Mouse (Mus musculus) hindbrain, embryonic 14.5 days (tissue): ENCODE measurements around the gene Sub1. TPM values are rescaled to one million over a fixed set of nuclear protein-coding genes. Genes with fewer than 3 reads are reported as not detected.
A peak's percentile ranks its signal among the peaks of the same experiment; 100 is the strongest.

ENCODE experiments used
- ATAC-seq: fragments of 200-750 bp; cut with Nextera tagmentation; 2 replicates; pipeline ENCODE4 v1.8.0; 2017; ENCODE audit warnings: moderate number of reproducible peaks, mild to moderate bottlenecking, moderate TSS enrichment, moderate library complexity; ENCODE audit not compliant: low FRiP score
- DNase-seq: peaks from one replicate; pipeline ENCODE4 v3.0.0-alpha.2; 2015; ENCODE audit warnings: low spot score
- H3K27ac ChIP-seq: fragments of 300-500 bp; sonication (generic); 2 replicates; pipeline ENCODE4 v1.5.1; 2014; ENCODE audit warnings: mild to moderate bottlenecking, moderate library complexity
- H3K27me3 ChIP-seq: fragments of 300-500 bp; sonication (generic); 2 replicates; pipeline ENCODE4 v1.6.1; 2014; ENCODE audit warnings: mild to moderate bottlenecking, low read length, mixed read lengths; ENCODE audit not compliant: control insufficient read depth, insufficient read depth
- H3K36me3 ChIP-seq: fragments of 300-500 bp; sonication (generic); replicated peaks from 2 replicates; pipeline ENCODE4 v1.6.1; 2014; ENCODE audit not compliant: control insufficient read depth, insufficient read depth
- H3K4me1 ChIP-seq: fragments of 300-500 bp; sonication (generic); replicated peaks from 2 replicates; pipeline ENCODE4 v1.6.1; 2014; ENCODE audit warnings: antibody characterized with exemption, low read length, mixed read lengths; ENCODE audit not compliant: control insufficient read depth, insufficient read depth
- H3K4me2 ChIP-seq: fragments of 300-500 bp; sonication (generic); replicated peaks from 2 replicates; pipeline ENCODE4 v1.6.1; 2014; ENCODE audit warnings: mild to moderate bottlenecking, moderate library complexity
- H3K4me3 ChIP-seq: fragments of 300-500 bp; sonication (generic); replicated peaks from 2 replicates; pipeline ENCODE4 v1.5.1; 2014; ENCODE audit warnings: mild to moderate bottlenecking, low read length
- H3K9ac ChIP-seq: fragments of 300-500 bp; sonication (generic); 2 replicates; pipeline ENCODE4 v1.6.1; 2014
- H3K9me3 ChIP-seq: fragments of 300-500 bp; sonication (generic); 2 replicates; pipeline ENCODE4 v1.6.1; 2016; ENCODE audit warnings: low read length; ENCODE audit not compliant: control insufficient read depth
- WGBS: fragments of 180-500 bp; shearing (Covaris S2); extraction: QIAGEN DNeasy Blood & Tissue Kit; methylation state at CpG from one replicate; pipeline ENCODE4 v1.1.7; 2014; 5-methylcytosine and 5-hydroxymethylcytosine counted together
- polyA plus RNA-seq: library from polyadenylated mRNA; unstranded; fragments of >200 nt; fragmentation: Nextera tagmentation; extraction: Ambion mirVana; gene quantifications from 2 replicates; pipeline ENCODE4 v1.2.1, GENCODE M21; 2014

Sub1 gene
- polyA plus RNA-seq, 1 experiment from 2014 or later: 562 TPM

DNA sequence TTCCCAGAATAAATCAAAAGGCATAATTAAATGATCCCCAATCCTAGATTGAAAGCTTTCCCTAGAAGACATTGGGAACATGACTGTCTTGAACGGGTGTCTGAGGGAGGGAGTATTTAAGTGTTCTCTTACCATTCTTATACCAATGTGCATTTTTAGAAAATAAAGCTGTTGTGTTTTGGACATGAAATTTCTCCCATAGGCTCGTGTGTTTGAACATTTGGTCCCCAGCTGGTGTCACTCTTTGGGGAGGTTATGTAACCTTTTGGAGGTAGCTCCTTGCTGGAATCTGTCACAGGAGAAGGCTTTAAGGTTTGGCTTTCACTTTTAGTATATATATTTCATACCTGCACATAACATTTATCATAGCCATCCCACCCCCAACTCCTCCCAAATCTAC lies 18.6 kb downstream of the Sub1 start:
- H3K9me3 ChIP-seq: no peaks in the 10 kb centered on the region
- DNase-seq (no peak), ATAC-seq (no peak)
- H3K4me2 ChIP-seq: no peak overlapping the region
- H3K4me3 ChIP-seq: no peak overlapping the region
- peaks cover 42% of the 10 kb centered on the region for H3K36me3 ChIP-seq
- no peaks in the 10 kb centered on the region for H3K27me3 ChIP-seq
- 89% methylated on average over 2 of the region's 2 CpGs for WGBS
- H3K27ac ChIP-seq: no peak overlapping the region
- no peak overlapping the region for H3K9ac ChIP-seq
- H3K4me1 ChIP-seq: no peaks in the 10 kb centered on the region

DNA sequence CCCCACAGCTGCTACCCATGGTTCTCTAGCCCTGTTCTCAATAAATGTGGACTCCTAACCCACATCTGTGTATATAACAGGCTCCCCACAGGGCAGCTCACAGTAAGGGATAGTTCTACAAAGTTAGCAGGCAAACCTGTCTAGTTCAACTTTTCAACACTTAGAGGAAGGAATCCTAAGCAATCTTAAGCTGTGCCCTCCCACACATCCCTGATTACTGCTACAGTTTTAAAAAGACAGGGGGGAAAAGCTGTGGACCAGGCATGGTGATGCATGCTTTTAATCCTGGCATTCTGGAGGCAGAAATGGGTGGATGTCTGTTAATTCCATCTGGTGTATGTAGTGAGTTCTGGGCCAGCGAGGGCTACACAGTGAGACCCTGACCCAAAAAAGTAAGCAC lies 19.7 kb downstream of the Sub1 start:
- Histone ChIP-seq H3K9me3 (no peaks in the 10 kb centered on the region), H3K27me3 (no peaks in the 10 kb centered on the region), H3K36me3 (peaks cover 31% of the 10 kb centered on the region), H3K9ac (no peak overlapping the region), H3K4me2 (no peak overlapping the region), H3K4me3 (no peak overlapping the region), H3K4me1 (no peaks in the 10 kb centered on the region), H3K27ac (no peak overlapping the region)
- WGBS: 91% methylated on average over 1 of the region's 1 CpGs
- no peak for DNase-seq
- ATAC-seq: no peak

DNA sequence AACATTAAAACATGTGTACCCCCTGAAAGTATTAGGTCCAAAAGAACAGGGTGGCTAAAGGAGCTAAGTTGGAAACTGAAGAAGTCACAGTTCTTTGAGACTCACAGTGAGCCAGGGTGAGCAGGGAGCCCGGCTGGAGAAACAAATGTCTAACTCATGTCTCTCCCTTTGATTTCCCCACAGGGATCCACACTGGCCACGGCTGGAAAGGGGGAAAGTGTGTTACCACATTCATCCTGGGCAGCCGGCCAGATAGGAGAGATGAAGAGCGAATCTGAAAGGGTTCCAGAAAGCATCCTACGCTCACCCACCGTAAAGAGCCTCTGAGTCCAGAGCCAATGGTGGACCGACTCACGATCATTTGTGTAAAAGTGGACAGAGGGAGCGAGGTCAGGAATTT lies 20.9 kb downstream of the Sub1 start:
- Histone ChIP-seq H3K27me3 (no peaks in the 10 kb centered on the region), H3K27ac (no peak overlapping the region), H3K4me3 (no peak overlapping the region), H3K36me3 (peaks cover 19% of the 10 kb centered on the region), H3K4me1 (no peaks in the 10 kb centered on the region), H3K4me2 (no peak overlapping the region), H3K9me3 (no peaks in the 10 kb centered on the region), H3K9ac (no peak overlapping the region)
- DNase-seq (no peak), ATAC-seq (no peak)
- 80% methylated on average over 9 of the region's 9 CpGs for WGBS

DNA sequence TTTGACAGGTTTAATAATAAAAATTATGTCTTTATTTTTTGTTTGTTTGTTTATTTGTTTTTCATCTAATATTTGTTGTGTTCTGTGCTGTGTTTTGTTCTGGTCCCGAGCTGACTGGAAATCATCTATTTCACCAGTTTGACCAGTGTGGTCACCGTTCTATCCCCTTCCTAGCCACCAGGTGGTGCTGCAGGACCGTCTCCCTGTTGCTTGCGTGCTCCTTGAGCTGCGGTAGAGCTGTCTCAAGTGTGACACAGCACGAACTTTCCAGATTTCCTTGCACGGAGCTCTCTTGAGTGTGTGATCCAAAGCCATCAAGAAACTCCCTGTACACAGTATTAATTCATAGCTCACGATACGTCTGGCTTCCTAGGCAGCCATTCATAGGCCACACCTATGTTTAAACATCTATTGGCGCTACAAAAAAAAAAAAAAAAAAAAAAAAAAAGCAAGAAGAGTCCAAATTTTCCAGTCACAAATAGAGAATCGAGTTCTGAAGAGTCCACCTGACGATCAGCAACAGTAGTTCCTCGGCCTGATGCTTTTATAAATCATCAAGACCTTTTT lies 24.8 kb downstream of the Sub1 start:
- DNase-seq: peak; percentile 84
- no peak overlapping the region for H3K4me3 ChIP-seq
- no peaks in the 10 kb centered on the region for H3K36me3 ChIP-seq
- H3K9ac ChIP-seq: no peak overlapping the region
- no peaks in the 10 kb centered on the region for H3K27me3 ChIP-seq
- no peaks in the 10 kb centered on the region for H3K4me1 ChIP-seq
- no peak overlapping the region for H3K4me2 ChIP-seq
- WGBS: 28% methylated on average over 13 of the region's 13 CpGs
- no peaks in the 10 kb centered on the region for H3K9me3 ChIP-seq
- H3K27ac ChIP-seq: no peak overlapping the region
- ATAC-seq: peak; percentile 82

DNA sequence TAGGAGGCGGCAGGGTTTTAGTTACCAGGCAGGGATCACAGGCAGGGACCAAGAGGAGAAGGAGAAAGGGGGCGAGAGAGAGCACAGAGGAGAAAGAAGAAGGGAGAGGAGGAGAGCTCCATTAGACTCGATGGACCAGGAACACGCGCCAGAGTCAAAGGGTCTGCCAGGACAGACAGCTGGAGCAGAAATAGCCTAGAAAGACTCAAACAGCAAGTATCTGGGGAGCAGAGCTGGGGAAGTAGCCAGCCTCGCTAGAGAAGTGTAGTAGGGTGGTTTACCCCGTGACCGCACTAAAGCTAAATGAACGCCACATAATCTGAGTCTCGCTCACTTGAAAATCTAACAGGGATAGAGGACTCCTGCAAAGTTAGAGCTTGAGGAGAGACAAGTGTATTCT lies 26.2 kb downstream of the Sub1 start:
- no peak for DNase-seq
- Histone ChIP-seq H3K9ac (no peak overlapping the region), H3K4me1 (no peaks in the 10 kb centered on the region), H3K36me3 (no peaks in the 10 kb centered on the region), H3K27ac (no peak overlapping the region), H3K4me2 (no peak overlapping the region), H3K27me3 (no peaks in the 10 kb centered on the region), H3K9me3 (no peaks in the 10 kb centered on the region), H3K4me3 (no peak overlapping the region)
- ATAC-seq: no peak
- 80% methylated on average over 10 of the region's 10 CpGs for WGBS

DNA sequence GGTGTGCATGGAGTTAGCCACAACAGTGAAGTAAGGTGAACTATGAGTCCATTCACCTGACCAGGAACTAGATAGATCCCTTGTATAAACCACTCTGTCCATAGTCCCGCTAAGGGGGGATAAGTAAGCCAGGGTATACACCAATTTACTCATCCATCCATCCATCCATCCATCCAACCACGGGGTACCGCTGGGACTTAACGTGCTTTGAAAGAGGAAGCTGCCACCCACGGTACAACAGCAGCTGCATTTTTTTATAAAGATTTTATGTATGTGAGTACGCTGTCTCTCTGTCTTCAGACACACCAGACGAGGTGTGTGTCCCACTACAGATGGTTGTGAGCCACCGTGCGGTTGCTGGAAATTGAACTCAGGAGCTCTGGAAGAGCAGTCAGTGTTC lies 27.9 kb downstream of the Sub1 start:
- 90% methylated on average over 9 of the region's 9 CpGs for WGBS
- Histone ChIP-seq H3K4me2 (no peak overlapping the region), H3K4me1 (no peaks in the 10 kb centered on the region)

DNA sequence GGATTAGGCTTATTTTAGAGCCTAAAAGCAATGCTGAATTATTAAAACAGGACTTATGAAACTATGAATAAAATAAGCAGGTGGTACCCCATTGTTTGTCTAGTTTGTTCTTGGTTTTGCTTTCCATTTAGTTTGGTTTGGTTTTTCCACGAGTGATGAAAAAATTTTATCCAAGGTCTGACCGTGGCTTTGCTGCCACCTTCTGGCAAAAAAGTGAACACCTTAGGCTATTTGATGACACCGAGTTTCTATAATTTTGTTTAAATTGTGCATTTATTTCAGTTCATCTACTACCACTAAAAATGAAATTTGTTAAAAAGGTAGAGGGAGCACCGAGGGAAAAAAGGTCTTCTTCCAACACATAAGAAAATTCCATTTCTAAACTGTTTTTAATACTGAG lies 30.4 kb downstream of the Sub1 start:
- H3K27me3 ChIP-seq: no peaks in the 10 kb centered on the region
- no peak overlapping the region for H3K27ac ChIP-seq
- H3K4me1 ChIP-seq: no peaks in the 10 kb centered on the region
- H3K4me2 ChIP-seq: no peak overlapping the region
- no peaks in the 10 kb centered on the region for H3K9me3 ChIP-seq
- no peak for ATAC-seq
- H3K9ac ChIP-seq: no peak overlapping the region
- 14% methylated on average over 4 of the region's 4 CpGs for WGBS
- H3K36me3 ChIP-seq: no peaks in the 10 kb centered on the region
- no peak overlapping the region for H3K4me3 ChIP-seq
- DNase-seq: peak; percentile 86

More for the DNA sequence above, 27.9 kb downstream of the Sub1 start:
- no peak overlapping the region for H3K9ac ChIP-seq
- H3K4me3 ChIP-seq: no peak overlapping the region
- DNase-seq (no peak), ATAC-seq (no peak)
- no peaks in the 10 kb centered on the region for H3K9me3 ChIP-seq
- H3K27me3 ChIP-seq: no peaks in the 10 kb centered on the region
- no peaks in the 10 kb centered on the region for H3K36me3 ChIP-seq
- H3K27ac ChIP-seq: no peak overlapping the region

DNA sequence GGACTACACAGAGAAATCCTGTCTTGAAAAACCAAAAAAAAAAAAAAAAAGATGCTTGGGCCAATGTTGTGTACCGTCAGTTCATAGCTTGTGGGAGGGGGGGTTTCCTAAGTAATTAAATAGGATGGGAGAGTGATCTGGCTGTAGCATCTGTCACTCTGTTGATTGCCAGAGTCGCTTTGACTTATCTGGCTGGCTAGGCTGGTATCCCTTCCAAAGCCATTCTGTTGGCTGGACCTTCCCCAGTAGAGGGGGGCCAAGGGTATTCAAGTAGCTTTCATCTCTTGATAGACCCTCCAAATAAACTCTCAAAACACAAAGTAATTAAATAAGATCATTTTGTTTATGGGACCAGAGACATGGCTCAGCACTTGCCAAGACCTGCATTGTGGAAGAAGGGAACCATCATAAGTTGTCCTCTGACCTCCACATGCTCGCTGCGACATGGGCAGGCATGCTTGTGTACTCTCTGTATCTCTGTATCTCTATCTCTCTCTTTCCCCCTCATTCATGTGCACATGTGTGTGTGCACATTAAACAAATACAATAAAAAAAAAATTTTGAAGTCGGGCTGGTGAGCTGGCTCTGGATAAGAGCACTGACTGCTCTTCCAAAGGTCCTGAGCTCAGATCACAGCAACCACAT lies 31.5 kb downstream of the Sub1 start:
- 95% methylated on average over 5 of the region's 5 CpGs for WGBS
- no peak for ATAC-seq
- no peaks in the 10 kb centered on the region for H3K4me1 ChIP-seq
- no peaks in the 10 kb centered on the region for H3K27me3 ChIP-seq
- no peak overlapping the region for H3K9ac ChIP-seq
- H3K27ac ChIP-seq: no peak overlapping the region
- no peak overlapping the region for H3K4me2 ChIP-seq
- no peak overlapping the region for H3K4me3 ChIP-seq
- H3K36me3 ChIP-seq: no peaks in the 10 kb centered on the region
- H3K9me3 ChIP-seq: no peaks in the 10 kb centered on the region
- no peak for DNase-seq

DNA sequence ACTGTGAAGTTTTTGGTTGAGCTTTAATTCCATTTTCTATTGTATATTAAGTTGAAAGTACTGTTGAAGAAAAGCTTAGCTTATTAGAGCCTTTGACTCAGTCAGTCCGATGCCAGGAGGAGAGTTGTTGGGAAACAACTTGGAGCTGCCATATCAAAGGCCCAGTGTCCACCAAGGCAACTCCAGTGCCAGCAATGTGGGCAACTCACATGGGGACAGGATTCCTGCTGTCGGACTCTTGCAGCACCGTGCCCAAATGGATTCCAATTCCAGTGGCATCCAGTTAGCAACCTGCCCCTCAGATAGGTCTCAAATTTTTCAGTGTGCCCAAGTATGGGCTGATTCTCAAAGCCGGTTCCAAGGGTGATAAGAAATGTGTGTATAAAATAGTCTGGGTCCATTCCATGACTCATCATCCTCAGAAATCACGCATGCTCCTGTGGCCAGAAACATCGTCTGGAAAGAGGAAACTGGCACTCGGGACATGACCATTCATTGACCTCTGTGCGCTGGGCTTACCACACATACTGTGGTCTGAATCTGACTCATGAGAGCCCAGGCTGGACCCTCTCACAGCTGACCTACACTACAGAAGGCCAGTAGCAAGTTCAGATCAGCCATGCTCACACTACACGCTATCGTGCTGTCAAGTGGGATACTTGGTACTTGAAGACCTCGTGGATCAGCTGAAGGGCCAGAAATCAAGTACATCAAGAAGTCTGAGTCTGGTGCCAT lies 32.8 kb downstream of the Sub1 start:
- Histone ChIP-seq H3K9me3 (no peaks in the 10 kb centered on the region), H3K4me3 (no peak overlapping the region), H3K27me3 (no peaks in the 10 kb centered on the region), H3K4me2 (no peak overlapping the region), H3K27ac (no peak overlapping the region), H3K4me1 (no peaks in the 10 kb centered on the region), H3K36me3 (no peaks in the 10 kb centered on the region), H3K9ac (no peak overlapping the region)
- 93% methylated on average over 11 of the region's 11 CpGs for WGBS
- DNase-seq (no peak), ATAC-seq (no peak)
